Mouse (Mus musculus) brain, adult 10 weeks (tissue): ENCODE measurements around the gene AI413582. TPM values are rescaled to one million over a fixed set of nuclear protein-coding genes. Genes with fewer than 3 reads are reported as not detected.

Experiments used
- polyA plus RNA-seq: library from polyadenylated mRNA; stranded (reverse); fragments of 350-450 nt; fragmentation: Illumina TruSeq; extraction: RNeasy Lipid Tissue Mini Kit (QIAGEN cat#74804); gene quantifications from one replicate; pipeline ENCODE4 v1.2.3, GENCODE M21; 2015; ENCODE audit warnings: low read depth, low replicate concordance

Gene AI413582
- polyA plus RNA-seq = 131 TPM

GRCm38 (mm10) chr17:27565163-27565941 is at the start of gene AI413582:
AI413582 (minus strand) TSS chr17:27565756.

DNA sequence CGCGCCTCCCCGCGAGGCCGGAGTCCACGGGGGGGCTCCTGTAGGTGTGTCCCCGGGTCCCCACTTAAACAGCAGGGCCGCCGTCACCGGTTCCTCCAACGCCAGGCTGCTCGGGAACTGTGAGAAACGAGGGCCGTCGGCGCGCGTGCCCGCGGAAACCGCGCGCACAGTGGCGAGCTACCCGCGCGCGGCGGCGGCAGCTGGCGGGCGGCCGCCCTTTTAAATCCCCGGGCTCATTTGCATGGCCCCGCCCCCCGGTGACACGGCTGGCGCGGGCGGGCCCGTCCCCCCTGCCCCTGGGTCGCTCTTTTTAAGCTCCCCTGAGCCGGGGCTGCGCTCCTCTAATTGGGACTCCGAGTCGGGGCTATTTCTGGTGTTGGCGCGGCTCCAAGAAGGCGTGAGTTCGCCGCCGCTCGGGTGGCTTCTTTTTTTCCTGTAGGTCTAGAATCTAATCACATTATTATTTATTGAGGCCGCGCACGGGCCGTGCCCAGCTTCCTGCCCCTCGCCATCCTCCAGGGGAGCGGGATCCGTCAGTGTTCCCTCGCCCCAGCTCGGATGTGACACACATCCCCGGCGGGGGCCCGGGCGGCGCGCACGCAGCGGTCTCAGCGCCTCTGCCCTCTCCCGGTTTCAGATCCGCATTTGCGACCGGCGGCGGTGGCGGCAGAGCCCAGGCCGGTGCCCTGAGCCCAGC is 9.1 kb downstream of the AI413582 start, which contains the start of gene Hmga1:
Gene Hmga1 (plus strand): TSS at position 183 of the 697 bp plus-strand sequence.

GRCm38 (mm10) chr17:27521303-27521702 is 44.3 kb downstream of the AI413582 start, which contains the start of gene Grm4:
Grm4 (minus strand) TSS chr17:27521403.

Other genes with a start within 250 kb of the AI413582 start
- gene Grm4, start 44.4 kb downstream of the AI413582 start, polyA plus RNA-seq = 17.6 TPM
- 93.2 TPM for gene Hmga1, start 9.3 kb downstream of the AI413582 start, polyA plus RNA-seq
- gene Nudt3, start 57.7 kb upstream of the AI413582 start, polyA plus RNA-seq = 405 TPM
- not detected for gene RPS10-NUDT3, start 69.5 kb upstream of the AI413582 start, polyA plus RNA-seq
- gene Rps10, start 70.9 kb upstream of the AI413582 start, polyA plus RNA-seq = 1,074 TPM
- 247 TPM for gene Pacsin1, start 89.8 kb upstream of the AI413582 start, polyA plus RNA-seq
- gene Spdef, start 163.2 kb upstream of the AI413582 start, polyA plus RNA-seq = 0.48 TPM